Mouse (Mus musculus): ENCODE data around the gene Mief1.
A peak's percentile ranks its signal among the peaks of the same experiment; 100 is the strongest.

The Mief1 gene

DNA sequence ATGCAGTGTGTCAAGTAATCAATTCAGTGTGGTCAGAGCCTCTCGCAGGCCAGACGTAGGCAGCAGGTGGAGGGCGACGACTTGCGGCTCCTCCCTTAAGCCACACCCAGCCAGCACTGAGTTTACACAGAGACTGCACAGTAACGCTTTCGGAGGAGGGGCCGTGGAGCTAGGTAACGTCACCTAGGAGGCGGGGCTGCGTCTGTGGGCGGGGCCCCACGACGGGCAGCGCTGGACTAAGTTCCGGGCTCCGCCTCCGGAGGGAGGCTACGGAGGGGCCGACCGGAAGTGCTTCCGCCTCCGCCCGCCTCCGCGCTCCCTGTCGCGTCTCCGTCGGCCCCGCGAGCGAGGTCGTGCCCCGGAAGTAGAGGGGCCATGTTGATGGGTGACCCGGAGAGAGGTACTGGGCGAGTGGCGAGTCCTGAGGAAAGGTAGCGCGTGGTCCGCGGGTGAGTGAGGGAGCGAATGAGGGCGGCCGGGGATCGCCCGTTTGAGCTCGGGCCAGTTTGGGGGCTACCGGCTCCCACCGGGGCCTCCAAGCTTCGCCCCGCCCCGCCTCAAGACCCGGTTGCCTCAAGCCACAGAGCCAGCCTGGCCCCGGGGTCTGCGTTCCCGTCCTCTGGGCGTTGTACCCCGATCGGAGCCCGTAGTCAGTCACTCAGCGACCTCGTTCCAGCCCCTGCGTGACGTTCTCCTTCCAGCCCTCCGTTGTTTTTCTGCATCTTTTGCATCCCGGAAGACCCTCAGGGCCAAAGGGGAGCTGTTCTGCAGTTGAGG, at the start of gene Mief1:
Mief1 (plus strand) TSS at position 286 of the 777 bp plus-strand sequence.
- DNase-seq (ENCODE audit: low spot score) = peak; percentile 97

- DNase-seq (ENCODE audit: low spot score) = no peak
Observed at GRCm38 (mm10) chr15:80188927-80189326, 44.9 kb upstream of the Mief1 start.

- no peak for DNase-seq (ENCODE audit: low spot score)
Observed at GRCm38 (mm10) chr15:80190075-80190474, 43.7 kb upstream of the Mief1 start.

DNA sequence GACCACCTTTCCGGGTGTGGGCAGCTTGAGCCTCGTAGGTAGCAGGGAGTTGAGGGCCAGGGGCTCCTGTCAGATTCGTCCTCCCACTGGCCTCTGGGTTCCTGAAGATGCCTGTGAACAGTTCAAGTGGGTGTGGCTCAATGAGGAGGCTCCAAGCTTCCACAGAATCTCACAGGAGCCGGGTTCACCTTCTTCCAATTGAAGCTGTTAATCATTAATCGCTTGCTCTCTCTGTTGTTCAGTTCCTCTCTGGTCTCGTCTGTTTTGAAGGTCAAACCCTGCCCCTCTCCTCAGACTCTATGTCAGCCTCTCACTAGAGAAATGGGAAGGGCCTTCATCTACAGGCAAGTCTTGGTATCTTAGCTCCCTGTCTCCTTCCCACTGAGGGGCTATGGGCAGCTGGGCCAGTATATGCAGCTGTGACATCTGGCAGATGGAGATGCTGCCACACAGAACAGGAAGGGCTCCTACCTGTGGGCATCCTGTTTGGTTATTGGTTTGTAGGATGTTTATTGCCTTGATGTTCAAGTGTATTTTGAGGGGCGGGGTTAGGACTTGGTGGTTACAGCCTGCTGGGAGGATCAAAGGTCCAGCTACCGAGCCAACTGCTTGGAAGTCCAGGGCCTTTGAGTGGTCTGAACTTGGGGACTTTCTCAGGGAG, 42.1 kb upstream of the Mief1 start:
- DNase-seq (ENCODE audit: low spot score) = no peak

DNA sequence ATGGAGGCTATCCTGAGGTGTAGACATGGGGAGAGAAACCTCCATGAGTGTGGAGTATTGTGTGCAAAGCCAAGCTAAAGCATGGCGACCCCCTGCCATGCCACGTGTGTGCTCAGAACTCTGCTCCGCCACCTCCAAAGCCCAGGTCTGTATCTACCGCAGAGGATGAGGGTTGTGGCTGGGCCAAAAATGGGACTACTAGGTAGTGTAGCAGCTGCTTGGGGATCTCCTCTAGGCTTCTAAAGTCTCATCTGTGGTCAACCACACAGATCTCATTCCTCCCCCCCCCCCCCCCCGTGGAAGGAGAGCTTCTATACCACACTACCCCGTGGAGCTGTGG, 41.6 kb upstream of the Mief1 start:
- no peak for DNase-seq (ENCODE audit: low spot score)

- no peak for DNase-seq (ENCODE audit: low spot score)
Observed at GRCm38 (mm10) chr15:80192847-80193246, 41.0 kb upstream of the Mief1 start.

DNA sequence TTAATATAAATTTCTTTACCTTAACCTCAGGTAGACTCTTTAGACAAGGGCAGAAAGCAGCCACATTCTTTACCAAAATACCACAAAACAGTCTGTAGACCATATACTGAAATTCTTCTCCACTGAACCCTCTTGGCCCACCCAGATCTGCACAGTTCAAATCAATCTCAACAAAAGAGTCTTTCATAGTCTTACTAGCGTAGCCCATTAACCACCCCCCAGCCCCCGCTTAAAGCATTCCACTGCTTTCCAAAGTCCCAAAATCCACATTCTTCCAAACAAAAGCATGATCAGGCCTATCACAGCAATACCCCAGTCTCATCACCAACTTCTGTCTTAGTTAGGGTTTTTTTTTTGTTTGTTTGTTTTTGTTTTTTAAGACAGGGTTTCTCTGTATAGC, 34.3 kb upstream of the Mief1 start:
- DNase-seq (ENCODE audit: low spot score) = no peak

DNA sequence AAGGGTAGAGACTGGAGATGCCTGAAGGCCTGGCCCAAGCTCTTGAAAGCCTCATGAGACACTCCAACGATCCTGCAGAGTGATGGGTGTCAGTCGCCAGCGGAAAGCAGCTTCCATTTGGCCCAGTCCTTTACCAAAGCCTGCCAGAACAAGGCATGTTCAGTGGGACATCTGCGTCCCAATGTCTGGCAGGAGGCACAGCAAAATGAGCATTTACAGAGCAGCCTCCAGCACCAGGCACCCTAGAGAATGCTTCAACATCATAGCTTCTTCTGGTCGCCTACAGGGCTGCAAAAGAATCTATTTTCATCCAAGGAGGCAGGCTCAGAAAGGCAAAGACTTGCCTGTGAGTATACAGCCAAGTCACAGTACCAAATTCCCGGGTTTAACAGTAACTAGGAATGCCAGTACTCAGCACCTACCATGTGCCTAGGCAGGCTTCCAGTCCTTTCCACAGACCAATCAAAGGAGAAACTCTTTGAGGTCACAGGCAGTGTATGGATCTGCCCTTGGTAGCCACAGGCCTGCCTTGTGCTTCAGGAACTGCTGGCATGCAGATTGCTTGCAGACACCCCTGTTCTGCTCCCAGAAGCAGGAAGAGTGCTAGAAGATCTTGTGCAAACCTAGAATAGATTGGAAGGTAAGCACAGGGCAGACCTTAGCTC, 31.6 kb upstream of the Mief1 start:
- no peak for DNase-seq (ENCODE audit: low spot score)

GRCm38 (mm10) chr15:80203406-80203805, 30.4 kb upstream of the Mief1 start:
- peak; percentile 56 for DNase-seq (ENCODE audit: low spot score)

GRCm38 (mm10) chr15:80206057-80206565, 27.7 kb upstream of the Mief1 start:
- no peak for DNase-seq (ENCODE audit: low spot score)

GRCm38 (mm10) chr15:80208446-80208845, 25.4 kb upstream of the Mief1 start:
- no peak for DNase-seq (ENCODE audit: low spot score)

- DNase-seq (ENCODE audit: low spot score) = no peak
Observed at GRCm38 (mm10) chr15:80213688-80214087, 20.1 kb upstream of the Mief1 start.

- peak; percentile 59 for DNase-seq (ENCODE audit: low spot score)
Observed at GRCm38 (mm10) chr15:80215716-80216479, 17.9 kb upstream of the Mief1 start.

GRCm38 (mm10) chr15:80216480-80216820, 17.4 kb upstream of the Mief1 start:
- DNase-seq (ENCODE audit: low spot score) = no peak

DNA sequence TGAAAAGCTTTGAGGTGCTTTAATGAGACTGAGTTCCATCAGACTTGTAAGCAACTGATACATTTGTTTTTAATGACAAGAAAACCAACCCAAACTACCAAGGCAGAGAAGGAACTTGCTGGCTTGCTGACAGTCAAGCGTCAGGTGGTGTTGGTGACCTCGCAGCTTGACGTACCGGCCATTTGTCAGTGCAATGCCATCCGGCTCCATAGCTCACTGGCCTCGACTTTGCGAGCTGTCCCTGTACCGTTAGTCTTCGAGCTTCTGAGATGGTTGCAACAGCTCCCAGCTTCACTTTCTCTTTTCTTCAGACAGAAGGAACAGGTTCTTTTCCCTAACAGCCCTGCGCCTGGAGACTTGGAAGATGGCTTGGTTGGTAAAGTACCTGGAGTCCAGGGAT, 16.3 kb upstream of the Mief1 start:
- DNase-seq (ENCODE audit: low spot score) = no peak

GRCm38 (mm10) chr15:80219211-80219610, 14.6 kb upstream of the Mief1 start:
- peak; percentile 68 for DNase-seq (ENCODE audit: low spot score)

GRCm38 (mm10) chr15:80219705-80220657, 13.8 kb upstream of the Mief1 start:
- no peak for DNase-seq (ENCODE audit: low spot score)

GRCm38 (mm10) chr15:80221031-80221430, 12.8 kb upstream of the Mief1 start:
- DNase-seq (ENCODE audit: low spot score) = no peak

GRCm38 (mm10) chr15:80223751-80224150, 10.1 kb upstream of the Mief1 start:
- no peak for DNase-seq (ENCODE audit: low spot score)

GRCm38 (mm10) chr15:80225208-80225607, 8.6 kb upstream of the Mief1 start:
- peak; percentile 80 for DNase-seq (ENCODE audit: low spot score)

DNA sequence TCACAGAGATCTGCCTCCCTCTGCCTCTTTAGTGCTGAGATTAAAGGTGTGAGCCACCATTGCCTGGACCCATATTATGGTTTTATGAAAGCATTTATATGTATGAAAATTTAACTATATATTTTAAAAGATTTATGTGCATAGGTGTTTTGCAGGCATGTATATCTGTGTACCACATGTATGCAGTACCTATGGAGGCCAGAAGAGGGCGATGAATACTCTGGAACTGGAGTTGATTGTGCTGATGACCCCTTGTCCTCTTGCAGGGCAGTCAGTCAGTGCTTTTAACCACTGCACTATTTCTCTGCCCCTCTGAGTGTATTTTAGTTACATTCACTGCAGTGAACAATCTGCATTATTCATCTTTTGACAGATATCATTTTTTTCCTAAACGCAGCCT, 8.0 kb upstream of the Mief1 start:
- DNase-seq (ENCODE audit: low spot score) = peak; percentile 84
